Mouse (Mus musculus): Measurements from ENCODE around the gene Lgals2. TPM values are rescaled to one million over a fixed set of nuclear protein-coding genes. Genes with fewer than 3 reads are reported as not detected.
"Not testable (repeated sequence)": the region's sequence is repeated elsewhere in the genome, so short reads cannot be mapped to it uniquely, and the experiment has no call there.

Lgals2 gene
- polyA plus RNA-seq, 1 experiment from 2014 or later = not detected

DNA sequence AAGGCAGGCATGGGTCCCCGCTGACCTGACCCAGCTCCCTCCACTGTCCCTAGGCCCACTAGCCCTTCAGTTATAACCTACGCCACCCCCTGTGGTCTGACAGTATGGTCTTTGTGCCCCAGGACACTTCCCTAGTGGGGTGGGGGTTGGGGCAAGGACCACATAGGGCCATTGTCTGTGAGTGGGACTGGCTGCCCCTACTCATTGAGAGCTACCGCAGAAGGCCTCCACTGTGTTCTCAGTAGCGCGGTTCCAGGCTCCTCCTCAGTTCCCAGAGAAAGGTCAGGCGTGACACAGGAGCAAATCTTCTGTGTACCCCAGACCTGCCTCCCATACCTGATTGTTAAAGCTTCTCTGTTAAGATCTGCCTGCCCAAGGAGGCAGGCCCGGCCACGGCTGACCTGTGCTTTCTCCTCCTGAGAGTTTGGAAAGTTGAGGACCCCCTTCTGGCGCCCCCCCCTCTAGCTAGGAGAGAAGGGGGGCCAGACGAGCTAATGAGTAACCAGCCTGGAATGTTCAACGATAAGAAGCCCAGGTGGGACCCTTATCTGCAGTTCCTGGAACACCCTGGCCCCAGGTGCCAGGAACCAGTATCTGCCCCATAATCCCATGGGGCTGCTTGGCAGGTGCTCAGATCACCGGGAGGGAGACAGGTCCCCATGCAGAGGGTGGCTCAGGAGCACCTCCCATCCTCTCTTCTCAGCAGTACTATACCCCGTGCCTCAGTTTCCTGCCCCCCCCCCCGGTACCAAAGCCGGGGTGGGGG is 5.1 kb downstream of the Lgals2 start:
- no peak overlapping the region for H3K9ac ChIP-seq
- H3K4me1 ChIP-seq = peaks cover 9% of the 10 kb centered on the region
- no peaks in the 10 kb centered on the region for H3K36me3 ChIP-seq
- H3K9me3 ChIP-seq = no peaks in the 10 kb centered on the region
- H3K4me2 ChIP-seq (replicated peaks) = no peak overlapping the region
- H3K4me3 ChIP-seq = no peak overlapping the region
- WGBS = 60% methylated on average over 15 of the region's 15 CpGs
- H3K27ac ChIP-seq = no peak overlapping the region
- no peaks in the 10 kb centered on the region for H3K27me3 ChIP-seq
- ATAC-seq (ENCODE audit: insufficient number of reproducible peaks, insufficient read depth, low FRiP score, low TSS enrichment) = no peak

DNA sequence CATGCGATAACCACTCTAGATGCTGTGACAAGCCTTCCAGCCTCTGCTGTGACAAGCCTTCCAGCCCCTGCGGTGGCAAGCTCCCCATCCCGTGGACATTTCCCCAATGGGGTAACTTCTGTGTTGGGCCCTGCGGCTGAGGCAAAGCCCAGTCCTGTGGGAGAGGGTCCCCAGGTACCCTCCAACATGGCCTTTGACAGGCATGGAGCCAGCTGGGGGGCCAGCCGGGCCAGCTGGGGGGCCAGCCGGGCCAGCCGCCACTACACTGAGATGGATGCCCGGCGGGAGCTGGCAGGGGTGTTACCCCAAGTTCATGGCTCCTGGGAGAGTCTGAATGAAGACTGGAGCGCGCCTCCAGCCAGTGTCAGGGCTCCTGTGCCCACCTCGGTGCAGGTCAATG is 5.8 kb downstream of the Lgals2 start:
- Histone ChIP-seq H3K4me2 (replicated peaks) (no peak overlapping the region), H3K27ac (no peak overlapping the region), H3K4me3 (no peak overlapping the region), H3K4me1 (peaks cover 14% of the 10 kb centered on the region), H3K27me3 (no peaks in the 10 kb centered on the region), H3K9ac (no peak overlapping the region), H3K9me3 (no peaks in the 10 kb centered on the region), H3K36me3 (no peaks in the 10 kb centered on the region)
- no peak for ATAC-seq (ENCODE audit: insufficient number of reproducible peaks, insufficient read depth, low FRiP score, low TSS enrichment)
- 86% methylated on average over 12 of the region's 12 CpGs for WGBS

DNA sequence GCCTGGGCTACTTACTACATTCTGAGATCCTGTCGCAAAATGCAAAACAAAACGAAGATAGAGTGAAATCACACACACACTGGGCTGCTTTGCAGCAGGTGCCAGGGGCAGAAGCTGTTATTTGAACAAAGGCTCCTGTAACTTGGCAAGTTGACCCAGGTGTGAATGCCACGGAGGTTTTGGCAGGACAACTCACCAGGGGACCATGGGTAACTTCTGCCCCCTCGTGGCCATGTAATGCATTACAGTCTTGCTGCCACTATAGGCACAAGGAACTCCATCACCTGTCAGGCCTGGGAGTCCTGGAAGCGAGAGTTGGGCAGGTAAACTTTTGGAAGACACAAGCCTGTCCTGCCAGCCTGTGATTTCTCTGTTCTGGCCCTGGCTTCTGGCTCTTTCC is 6.9 kb downstream of the Lgals2 start:
- ATAC-seq (ENCODE audit: insufficient number of reproducible peaks, insufficient read depth, low FRiP score, low TSS enrichment) = no peak
- H3K4me1 ChIP-seq = peaks cover 17% of the 10 kb centered on the region
- 31% methylated on average over 5 of the region's 5 CpGs for WGBS

DNA sequence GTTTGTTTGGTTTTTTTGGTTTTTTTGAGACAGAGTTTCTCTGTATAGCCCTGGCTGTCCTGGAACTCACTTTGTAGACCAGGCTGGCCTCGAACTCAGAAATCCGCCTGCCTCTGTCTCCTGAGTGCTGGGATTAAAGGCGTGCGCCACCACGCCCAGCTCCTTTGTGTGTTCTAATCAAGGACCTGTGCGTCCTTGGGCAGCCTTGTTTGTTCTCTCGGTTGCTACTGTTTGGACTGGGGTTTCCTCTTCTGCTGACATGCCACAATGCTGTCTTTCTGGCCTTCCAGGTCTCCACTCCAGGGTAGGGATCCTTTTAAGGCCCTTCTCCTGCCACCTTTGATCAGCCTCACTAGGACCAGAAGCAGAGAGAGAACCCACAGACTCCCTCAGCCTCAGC is 8.5 kb downstream of the Lgals2 start:
- not testable (repeated sequence) for H3K4me3 ChIP-seq; H3K9me3 ChIP-seq; H3K27ac ChIP-seq; H3K9ac ChIP-seq; H3K27me3 ChIP-seq; ATAC-seq (ENCODE audit: insufficient number of reproducible peaks, insufficient read depth, low FRiP score, low TSS enrichment); H3K36me3 ChIP-seq; H3K4me2 ChIP-seq (replicated peaks)
- H3K4me1 ChIP-seq = peaks cover 23% of the 10 kb centered on the region
- WGBS = 83% methylated on average over 7 of the region's 7 CpGs

More for the DNA sequence above, 6.9 kb downstream of the Lgals2 start:
- Histone ChIP-seq H3K27ac (no peak overlapping the region), H3K36me3 (no peaks in the 10 kb centered on the region), H3K4me3 (no peak overlapping the region), H3K9ac (no peak overlapping the region), H3K27me3 (0 out of 2 replicates have a peak, but pooled peaks cover 6% of the 10 kb centered on the region), H3K4me2 (replicated peaks) (no peak overlapping the region), H3K9me3 (no peaks in the 10 kb centered on the region)

DNA sequence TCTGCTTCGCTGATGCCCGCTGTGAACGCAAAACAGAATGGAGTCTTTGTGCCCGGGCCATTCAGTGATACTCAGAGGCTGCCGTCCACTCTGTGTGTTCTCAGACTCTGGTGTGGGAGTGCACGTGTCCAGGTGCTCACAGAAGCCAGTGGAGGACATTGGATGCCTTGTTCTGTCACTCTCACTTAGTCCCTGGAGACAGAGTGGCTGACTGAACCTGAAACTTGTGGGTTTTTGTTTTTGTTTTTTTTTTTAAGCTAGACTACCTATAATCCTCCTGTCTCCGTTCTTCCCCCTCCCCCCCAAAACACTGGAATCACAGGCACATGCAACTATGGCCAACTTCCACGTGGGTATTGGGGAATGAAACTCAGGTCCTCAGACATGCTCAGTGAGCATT is 9.0 kb downstream of the Lgals2 start:
- H3K9ac ChIP-seq = no peak overlapping the region
- no peak overlapping the region for H3K4me2 ChIP-seq (replicated peaks)
- H3K27ac ChIP-seq = no peak overlapping the region
- H3K4me3 ChIP-seq = no peak overlapping the region
- H3K9me3 ChIP-seq = no peaks in the 10 kb centered on the region
- H3K36me3 ChIP-seq = no peaks in the 10 kb centered on the region
- WGBS = 63% methylated on average over 8 of the region's 8 CpGs
- peaks cover 24% of the 10 kb centered on the region for H3K4me1 ChIP-seq
- ATAC-seq (ENCODE audit: insufficient number of reproducible peaks, insufficient read depth, low FRiP score, low TSS enrichment) = no peak
- H3K27me3 ChIP-seq = 0 out of 2 replicates have a peak, but pooled peaks cover 6% of the 10 kb centered on the region

DNA sequence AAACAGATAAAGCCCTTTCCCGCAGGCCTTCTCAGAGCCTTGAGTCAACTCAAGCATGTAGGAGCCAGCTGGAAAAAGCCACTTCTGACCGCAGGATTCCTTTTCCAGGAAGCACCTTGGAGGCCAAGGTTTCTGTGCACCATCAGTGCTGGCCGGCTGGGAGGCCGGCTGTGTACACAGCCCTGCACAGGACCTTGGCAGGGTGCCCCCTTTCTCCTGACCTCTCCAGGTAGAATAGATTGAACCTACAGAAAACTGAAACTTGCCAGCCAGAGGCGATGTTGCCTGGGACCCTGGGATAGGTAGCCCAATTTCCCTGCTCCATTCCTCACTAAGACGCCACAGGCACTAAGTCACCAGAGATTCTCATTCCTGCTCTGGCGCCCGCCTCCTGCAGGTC is 9.5 kb downstream of the Lgals2 start:
- WGBS = 77% methylated on average over 8 of the region's 8 CpGs
- H3K4me3 ChIP-seq = no peak overlapping the region
- no peak for ATAC-seq (ENCODE audit: insufficient number of reproducible peaks, insufficient read depth, low FRiP score, low TSS enrichment)
- 0 out of 2 replicates have a peak, but pooled peaks cover 6% of the 10 kb centered on the region for H3K27me3 ChIP-seq
- no peak overlapping the region for H3K27ac ChIP-seq
- no peaks in the 10 kb centered on the region for H3K9me3 ChIP-seq
- no peak overlapping the region for H3K9ac ChIP-seq
- no peak overlapping the region for H3K4me2 ChIP-seq (replicated peaks)
- peaks cover 28% of the 10 kb centered on the region for H3K4me1 ChIP-seq
- no peaks in the 10 kb centered on the region for H3K36me3 ChIP-seq

DNA sequence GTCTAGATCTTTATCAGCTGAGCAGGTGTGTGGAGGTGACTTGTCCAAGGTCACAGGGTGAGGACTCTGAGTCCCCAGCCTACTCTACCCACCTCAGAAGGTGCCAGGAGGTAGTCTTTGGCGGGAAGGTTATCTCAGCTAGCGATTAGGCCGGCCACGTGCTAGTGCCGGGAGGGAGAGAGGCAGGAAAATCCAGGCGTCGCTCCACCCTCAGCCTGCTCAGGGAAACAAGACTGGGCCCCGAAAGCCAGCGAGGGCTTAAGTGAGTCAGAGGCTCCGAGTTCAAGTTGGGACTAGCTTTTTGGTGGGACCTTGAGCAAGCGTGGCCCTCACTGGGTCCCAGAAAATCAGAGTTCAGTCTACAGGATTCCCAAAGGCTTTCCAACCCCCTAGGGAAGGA is 10.0 kb downstream of the Lgals2 start:
- no peak overlapping the region for H3K9ac ChIP-seq
- 63% methylated on average over 11 of the region's 11 CpGs for WGBS
- H3K4me3 ChIP-seq = no peak overlapping the region
- no peaks in the 10 kb centered on the region for H3K36me3 ChIP-seq
- peaks cover 34% of the 10 kb centered on the region for H3K4me1 ChIP-seq
- no peak overlapping the region for H3K27ac ChIP-seq
- H3K27me3 ChIP-seq = 0 out of 2 replicates have a peak, but pooled peaks cover 6% of the 10 kb centered on the region
- no peaks in the 10 kb centered on the region for H3K9me3 ChIP-seq
- no peak for ATAC-seq (ENCODE audit: insufficient number of reproducible peaks, insufficient read depth, low FRiP score, low TSS enrichment)
- peak overlapping the region; percentile 79; the same call in 1 of the 2 replicates for H3K4me2 ChIP-seq (replicated peaks)

DNA sequence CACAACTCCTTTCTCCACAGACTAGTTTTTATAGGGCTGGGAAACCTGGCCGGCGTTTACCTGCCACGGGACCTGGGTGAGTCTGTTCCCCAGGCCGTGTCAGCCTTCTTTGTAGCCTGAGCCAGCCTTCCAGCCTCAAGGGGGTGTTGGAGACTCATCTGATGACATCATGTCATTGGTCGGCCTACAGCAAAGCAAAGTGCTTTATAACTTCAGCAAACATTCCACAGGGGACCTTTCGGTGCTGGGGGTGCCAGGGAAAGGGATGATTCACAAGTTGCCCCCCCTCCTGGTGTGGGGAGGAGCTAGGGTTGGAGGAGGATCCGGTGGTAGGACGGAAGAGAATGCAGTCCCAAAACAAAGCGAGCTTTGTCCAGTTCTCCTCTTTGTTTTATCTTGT is 10.5 kb downstream of the Lgals2 start:
- H3K4me3 ChIP-seq = no peak overlapping the region
- H3K27ac ChIP-seq = 0 out of 2 replicates have a peak overlapping the region, but pooled peaks have one; percentile 12
- 25% methylated on average over 9 of the region's 9 CpGs for WGBS

DNA sequence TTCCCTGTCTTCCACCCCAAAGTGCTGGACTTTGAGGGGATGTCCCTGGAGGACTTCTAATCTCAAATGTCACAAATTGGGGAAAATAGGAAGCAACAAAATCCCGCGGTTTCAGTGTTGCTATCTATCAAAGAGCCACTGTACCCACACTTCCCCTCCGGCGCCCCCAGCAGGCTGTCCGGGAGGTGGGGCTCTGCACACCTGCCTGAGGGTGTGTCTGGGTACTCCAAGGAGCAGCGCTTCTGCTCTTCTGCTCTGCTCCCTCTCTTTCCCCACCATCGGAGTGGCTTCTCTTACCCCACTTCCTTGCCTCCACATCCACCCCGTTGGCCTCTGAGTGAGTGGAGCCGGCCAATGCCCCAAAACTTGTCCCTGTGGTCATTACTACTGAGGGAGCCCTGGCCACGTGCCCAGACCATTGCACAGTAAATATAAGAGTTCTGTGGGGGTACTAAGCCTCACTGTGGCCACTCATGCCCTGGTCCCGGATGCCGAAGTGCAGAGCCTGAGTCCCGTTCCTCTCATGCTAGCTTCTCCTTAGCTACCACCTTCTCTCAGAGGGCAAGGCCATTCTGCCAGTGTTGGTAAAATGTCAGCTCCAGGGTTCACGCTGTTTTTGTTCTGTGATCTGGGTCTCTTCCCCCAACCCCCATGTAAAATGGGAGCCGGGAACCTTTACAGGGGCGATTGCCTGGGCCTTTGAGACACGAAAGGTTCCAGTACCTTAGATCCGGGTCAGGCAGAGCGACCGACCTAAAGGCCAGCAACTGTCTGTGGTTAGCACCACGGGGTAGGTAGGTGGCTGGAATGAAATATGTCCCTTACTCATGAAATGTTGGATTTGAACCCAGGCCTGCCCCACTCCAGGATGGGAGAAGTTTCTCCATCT is 11.5 kb downstream of the Lgals2 start:
- peaks cover 49% of the 10 kb centered on the region for H3K4me1 ChIP-seq
- H3K9ac ChIP-seq = peak overlapping the region; percentile 73
- WGBS = 34% methylated on average over 21 of the region's 21 CpGs
- 0 out of 2 replicates have a peak overlapping the region, but pooled peaks have one; percentile 74 for H3K27ac ChIP-seq
- H3K4me3 ChIP-seq = peak overlapping the region; percentile 53
- no peaks in the 10 kb centered on the region for H3K36me3 ChIP-seq
- H3K9me3 ChIP-seq = no peaks in the 10 kb centered on the region
- H3K27me3 ChIP-seq = 0 out of 2 replicates have a peak, but pooled peaks cover 6% of the 10 kb centered on the region
- H3K4me2 ChIP-seq (replicated peaks) = peak overlapping the region; percentile 79
- no peak for ATAC-seq (ENCODE audit: insufficient number of reproducible peaks, insufficient read depth, low FRiP score, low TSS enrichment)

More for the DNA sequence above, 10.5 kb downstream of the Lgals2 start:
- H3K27me3 ChIP-seq = 0 out of 2 replicates have a peak, but pooled peaks cover 6% of the 10 kb centered on the region
- no peak overlapping the region for H3K9ac ChIP-seq
- peaks cover 39% of the 10 kb centered on the region for H3K4me1 ChIP-seq
- ATAC-seq (ENCODE audit: insufficient number of reproducible peaks, insufficient read depth, low FRiP score, low TSS enrichment) = no peak
- no peaks in the 10 kb centered on the region for H3K9me3 ChIP-seq
- H3K4me2 ChIP-seq (replicated peaks) = peak overlapping the region; percentile 79; the same call in 1 of the 2 replicates
- H3K36me3 ChIP-seq = no peaks in the 10 kb centered on the region

DNA sequence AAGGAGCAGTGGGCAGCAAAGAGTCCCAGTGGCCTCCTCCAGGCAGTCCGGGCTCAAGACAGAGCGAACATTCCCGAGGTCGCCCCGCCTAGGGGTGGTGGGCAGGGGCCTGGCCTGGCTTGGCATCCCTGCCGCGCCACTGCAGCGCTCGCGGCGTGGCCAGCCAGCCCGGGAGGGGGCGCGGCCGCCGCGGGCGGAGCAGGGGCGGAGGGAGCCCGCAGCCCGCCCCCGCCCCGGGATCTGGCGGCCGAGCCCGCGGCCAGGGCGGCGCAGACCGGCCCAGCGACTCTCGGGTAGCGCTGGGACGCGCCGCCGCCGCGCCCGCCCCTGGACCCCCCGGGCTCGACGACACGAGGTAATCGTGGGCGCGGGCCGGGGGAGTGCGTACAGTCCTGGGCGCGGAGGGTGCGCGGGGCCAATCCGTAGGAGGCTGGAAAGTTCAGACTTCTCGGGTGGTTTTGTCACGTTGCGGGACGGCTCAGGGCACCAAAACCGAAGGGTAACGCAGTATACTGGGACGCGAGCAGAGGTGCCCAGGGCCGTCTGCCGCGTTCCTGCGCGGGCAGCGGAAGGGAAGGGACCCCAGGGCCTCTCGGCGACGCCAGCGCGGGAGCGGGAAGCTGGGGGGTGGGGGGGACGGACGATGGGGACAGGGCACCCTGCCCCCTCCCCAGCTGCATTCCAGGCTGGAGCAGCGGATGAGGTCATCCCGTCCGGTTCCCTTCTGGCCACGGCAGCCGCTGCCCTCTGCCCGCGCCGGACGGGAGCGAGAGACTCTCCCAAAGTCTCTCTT is 12.8 kb downstream of the Lgals2 start, which contains the start of gene Cdc42ep1:
Gene Cdc42ep1, plus strand, starts transcription at position 254 of the 793 bp plus-strand sequence.
- Histone ChIP-seq H3K27ac (peak within 1 kb of the TSS; percentile 93), H3K9ac (peak within 1 kb of the TSS; percentile 73), H3K4me3 (peak within 1 kb of the TSS; percentile 53), H3K4me1 (peaks cover 50% of the 10 kb centered on the region), H3K4me2 (replicated peaks) (peak within 1 kb of the TSS; percentile 79), H3K9me3 (no peaks in the 10 kb centered on the region), H3K36me3 (no peaks in the 10 kb centered on the region), H3K27me3 (0 out of 2 replicates have a peak, but pooled peaks cover 6% of the 10 kb centered on the region)
- peak; percentile 70 for ATAC-seq (ENCODE audit: insufficient number of reproducible peaks, insufficient read depth, low FRiP score, low TSS enrichment)
- WGBS = under 1% methylated on average over 80 of the region's 86 CpGs
